Mouse (Mus musculus) frontal cortex, postnatal 14 days (tissue): ENCODE measurements around the gene Ypel5.

Source experiments
- DNase-seq, 2 experiments: peaks; one replicate each; pipeline ENCODE4 v3.0.0; 2022; ENCODE audit warnings: low spot score in 2 of 2

The Ypel5 gene

DNA sequence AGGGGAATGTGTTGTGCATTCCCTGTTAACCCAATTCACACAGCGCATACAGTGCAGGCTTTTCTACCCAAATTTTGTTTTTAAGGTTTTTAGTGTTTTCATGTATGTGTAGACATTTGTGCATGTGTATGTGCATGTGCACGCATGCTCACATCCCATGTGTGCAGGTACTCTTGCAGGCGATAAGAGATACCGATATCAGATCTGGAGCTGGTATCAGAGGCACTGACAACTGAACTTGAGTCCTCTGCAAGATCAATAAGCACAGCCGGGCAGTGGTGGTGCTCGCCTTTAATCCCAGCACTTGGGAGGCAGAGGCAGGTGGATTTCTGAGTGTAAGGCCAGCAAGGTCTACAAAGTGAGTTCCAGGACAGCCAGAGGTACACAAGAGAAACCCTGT, 8.1 kb downstream of the Ypel5 start:
- no peak for DNase-seq

DNA sequence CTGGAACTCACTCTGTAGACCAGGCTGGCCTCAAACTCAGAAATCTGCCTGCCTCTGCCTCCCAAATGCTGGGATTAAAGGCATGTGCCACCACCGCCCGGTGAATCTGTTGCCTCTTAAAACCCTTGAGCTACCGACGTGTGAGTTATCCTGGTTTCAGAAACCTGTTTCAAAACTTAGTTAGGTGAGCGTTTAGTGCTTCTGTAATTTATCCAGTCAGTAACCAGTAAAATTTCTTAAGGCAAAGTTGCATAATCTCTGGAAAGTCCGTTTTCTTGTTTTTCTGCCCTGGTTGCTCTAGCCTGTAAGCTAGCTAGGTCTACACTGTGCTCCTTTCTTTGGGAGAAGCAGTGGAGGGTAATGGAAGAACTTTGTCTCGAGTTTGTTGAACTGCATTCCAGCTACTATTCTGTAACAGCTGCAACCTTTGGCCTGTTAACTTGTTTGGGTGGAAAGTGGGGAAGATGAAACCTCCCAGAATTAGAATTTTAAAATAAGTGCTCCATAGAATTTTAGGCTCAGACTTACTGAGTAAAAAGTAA, 8.8 kb downstream of the Ypel5 start:
- DNase-seq: no peak

DNA sequence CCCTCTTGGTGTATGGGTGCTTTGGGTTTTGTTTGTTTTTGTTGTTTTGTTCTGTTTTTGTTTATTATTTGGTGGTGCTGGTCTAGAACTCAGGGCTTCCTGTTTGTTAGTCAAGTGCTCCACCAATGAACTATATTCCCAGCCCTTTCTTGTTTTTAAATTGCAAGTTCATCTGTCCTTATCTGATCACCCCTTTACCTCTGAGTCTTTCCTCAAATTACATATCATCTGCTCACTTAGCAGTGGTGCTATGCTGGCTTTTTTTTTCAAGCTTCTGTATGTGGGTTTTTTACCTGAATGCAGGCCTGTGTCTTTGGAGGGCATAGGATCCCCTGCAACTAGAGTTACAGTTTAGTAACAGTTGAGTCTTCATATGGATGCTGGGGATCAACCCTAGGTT, 9.3 kb downstream of the Ypel5 start:
- DNase-seq: no peak

DNA sequence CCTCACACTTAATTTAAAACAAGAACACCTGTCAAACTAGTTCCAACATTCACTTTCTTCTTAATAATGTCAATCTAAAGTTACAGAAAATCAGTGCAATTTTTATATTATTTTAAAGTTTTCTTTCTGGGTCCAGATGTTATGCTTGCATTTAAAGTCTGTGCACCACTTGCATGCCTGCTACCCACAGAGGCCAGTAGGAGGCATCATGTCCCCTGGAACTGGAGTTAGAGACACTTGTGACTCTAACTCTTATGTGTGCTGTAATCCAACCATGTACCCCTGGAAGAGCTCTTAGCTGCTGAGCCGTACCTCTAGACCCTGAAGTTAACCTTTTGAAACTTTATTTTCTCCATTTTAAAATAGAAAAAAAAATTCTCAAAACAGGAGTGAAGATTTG, 19.0 kb downstream of the Ypel5 start:
- no peak for DNase-seq

DNA sequence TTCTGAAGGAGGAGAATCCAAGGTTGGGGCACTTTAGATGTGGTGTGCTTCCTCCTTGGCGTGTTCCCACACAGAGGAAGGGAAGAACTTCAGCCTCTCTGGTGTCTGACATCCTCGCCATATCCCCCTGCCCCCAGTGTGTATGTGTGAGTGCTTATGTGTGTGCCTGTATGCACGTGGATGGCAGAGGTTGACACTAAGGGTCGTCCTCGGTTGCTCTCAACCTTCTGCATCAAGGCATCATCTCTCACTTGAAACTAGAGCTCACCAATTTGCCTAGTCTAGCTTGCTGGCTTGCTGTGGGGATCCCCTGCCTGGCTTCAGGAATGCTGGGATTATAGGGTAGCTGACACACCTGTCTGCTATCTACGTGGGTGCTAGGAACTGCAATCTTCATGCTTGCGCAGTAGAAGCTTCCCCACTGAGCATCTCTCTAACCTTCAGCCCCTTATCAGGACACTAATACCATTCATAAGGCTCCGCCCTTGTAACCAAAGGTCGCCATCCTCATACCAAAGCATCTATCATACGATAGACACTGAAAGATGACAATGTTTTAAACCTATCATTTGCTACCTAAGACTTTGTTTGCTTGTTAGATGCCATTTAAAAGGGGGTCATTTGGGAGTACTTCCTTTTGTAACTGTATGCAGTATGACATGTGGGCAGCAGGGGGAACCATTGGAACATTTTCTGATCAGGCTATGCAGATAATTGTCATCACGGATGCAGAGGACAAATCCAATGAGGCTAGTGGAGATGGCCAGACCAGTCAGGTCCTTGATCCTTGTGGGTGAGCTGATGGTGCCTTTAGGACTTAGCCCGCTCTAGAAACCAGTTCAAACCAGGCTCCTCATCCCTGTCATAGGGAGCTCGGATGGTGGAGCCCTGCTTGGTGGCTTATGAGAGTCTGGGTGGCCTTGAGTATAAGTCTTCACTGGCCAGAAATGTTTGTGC, 21.7 kb downstream of the Ypel5 start:
- DNase-seq: peak in 1 of 2 experiments; percentile 69

DNA sequence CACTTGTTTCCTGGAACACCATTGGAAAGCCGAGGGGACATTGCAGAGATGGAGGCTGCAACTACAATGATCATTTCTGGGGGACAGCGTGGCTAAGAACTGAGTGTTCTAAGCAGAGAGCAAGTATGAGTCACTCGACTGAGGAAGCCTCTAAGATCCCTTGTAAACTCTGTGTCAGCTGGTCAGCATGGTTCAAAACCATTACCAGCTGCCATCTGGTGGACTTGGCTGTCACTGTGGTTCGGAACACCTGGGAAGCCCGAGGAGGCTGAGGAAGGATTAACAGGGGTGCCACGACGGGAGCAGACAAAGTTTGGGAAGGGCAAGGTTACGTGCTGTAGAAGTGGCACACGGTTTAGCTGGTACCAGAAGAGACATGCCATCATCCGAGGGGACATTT, 27.0 kb downstream of the Ypel5 start:
- DNase-seq: no peak

DNA sequence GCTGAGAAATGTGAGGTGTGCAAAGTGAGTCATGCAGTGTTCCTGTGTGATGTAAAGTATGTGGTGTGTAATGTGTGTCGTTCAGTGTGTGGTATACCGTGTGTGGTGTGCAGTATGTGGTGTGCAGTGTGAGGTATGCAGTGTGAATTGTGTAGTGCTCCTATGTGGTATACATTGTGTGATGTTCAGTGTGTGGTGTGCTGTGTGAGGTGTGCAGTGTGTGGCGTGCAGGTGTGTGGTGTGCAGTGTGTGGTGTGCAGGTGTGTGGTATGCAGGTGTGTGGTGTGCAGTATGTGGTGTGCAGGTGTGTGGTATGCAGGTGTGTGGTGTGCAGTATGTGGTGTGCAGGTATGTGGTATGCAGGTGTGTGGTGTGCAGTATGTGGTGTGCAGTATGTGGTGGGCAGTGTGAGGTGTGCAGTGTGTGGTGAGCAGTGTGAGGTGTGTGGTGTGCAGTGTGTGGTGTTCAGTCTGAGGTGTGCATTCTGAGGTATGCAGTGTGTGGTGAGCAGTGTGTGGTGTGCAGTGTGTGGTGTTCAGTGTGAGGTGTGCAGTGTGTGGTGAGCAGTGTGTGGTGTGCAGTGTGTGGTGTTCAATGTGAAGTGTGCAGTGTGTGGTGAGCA, 30.5 kb downstream of the Ypel5 start:
- no peak for DNase-seq

DNA sequence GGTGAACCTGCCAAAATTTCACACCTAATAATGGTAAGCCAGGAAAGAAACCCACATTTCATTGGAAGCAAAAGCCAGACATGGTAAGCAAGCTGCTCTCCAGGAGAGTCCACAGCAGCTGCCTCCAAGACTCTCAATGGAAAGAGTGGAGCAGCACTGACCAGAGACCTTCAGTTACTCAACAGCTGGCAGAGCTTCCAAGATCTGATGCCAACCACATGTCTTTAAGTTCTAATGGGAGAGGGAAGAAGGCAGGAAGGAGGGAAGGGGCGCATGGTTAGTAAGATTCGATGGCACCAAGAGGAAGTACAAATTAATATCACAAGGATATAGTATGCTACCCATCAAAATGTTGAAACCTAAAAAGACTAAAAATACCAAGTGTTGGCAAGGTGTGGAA, 31.9 kb downstream of the Ypel5 start:
- no peak for DNase-seq

DNA sequence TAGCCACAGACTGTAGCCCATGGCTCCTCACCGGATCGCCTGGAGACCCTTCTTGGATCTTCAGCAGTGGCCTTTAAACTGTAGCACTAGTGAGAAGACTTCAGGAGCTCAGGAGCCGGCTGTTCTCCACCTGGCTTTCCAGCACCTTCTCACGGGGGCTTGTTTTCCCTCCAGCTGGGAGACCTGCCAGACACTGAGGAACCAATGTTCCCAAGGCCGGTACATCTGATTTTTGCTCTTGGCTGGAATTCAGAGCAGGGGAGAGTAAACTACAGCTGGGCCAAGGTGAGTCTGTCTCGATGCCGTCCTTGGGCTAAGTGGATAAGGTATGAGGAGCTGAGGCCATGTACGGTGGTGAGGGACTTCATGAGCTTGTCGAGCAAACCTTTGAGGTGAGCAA, 42.7 kb downstream of the Ypel5 start:
- DNase-seq: no peak

DNA sequence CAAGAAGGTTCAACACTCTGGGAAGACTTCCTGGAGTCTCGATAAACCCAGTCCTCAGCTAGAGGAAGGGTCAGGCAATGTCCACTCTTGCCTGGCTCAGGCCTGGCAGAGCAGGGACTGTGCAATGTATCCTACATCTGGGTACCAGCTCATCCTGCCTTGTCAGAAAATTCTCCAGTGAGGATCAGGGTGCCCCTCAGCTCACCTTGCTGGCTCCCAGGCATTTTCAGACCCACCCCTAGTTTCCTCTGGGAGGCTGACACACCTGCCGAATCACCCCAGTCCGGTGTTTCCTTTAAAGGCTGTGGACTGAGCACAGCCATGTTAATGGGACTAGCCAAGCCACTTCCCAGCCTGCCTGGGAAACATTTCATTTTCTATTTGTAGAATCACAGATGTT, 43.9 kb downstream of the Ypel5 start:
- no peak for DNase-seq

DNA sequence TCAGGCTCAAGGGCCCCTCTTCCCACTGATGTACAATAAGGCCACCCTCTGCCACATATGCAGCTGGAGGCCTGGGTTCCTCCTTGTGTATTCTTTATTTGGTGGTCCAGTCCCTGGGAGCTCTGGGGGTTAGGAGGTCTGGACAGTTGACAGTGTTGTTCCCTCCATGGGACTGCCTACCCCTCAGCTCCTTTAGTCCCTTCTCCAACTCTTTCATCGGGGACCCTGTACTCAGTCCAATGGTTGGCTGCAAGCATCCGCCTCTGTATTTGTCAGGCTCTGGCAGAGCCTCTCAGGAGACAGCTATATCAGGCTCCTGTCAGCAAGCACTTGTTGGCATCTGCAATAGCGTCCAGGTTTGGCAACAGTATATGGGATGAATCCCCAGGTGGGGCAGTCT, 44.8 kb downstream of the Ypel5 start:
- no peak for DNase-seq

DNA sequence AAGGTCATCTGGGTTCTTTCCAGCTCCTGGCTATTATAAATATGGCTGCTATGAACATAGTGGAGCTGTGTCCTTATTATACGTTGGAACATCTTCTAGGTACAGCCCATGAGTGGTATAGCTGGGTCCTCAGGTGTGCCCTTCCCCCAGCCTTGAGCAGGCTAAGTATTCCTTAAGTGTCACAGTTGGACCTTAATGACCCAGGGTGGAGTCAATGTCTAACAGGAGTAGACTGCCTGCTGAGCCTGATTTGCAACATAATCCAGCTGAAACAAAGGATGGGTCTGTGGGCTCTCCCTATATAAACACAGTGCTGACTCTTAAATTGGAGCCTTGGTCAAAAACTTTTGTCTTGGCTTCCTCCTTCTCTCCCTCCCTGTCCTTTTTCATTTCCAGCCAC, 45.6 kb downstream of the Ypel5 start:
- no peak for DNase-seq

DNA sequence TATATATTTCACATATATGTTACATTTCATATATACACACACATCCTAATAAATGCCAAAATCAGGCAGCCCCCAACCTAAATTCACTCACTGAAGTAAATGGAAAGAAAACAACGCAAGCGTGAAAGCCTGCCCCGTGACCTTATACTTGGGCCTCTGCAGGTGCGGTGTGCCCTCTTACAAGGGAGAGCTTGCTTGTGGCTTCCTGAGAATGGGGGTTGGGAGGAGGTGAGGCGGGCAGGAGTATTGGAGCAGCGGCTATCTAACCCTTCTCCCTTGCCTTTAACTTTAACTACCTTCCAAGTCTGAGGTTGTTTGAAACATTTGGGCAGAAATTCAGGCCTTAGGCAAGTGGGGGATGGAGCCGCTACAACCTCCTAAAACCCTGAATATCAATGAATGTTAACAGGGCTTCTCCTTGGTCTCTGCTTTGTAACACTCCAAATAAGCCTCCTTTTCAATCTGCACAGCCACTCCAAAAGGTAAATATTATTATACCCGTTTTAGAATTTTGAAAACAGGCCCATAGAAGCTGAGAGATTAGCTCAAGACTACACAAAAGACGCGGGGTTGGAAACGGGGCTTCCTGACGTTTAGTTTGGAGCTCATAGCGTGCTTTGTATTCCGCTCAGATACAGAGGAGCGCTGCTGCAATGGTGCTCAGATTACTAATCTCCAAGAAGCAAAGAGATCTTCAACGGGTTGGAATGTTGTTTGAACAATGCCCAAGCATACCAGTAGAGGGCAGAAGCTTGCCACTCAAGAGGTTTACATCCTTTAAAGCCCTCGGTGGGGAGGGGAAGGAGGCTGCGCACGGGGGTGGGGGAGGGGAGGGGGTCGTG, 53.5 kb downstream of the Ypel5 start:
- peak; percentile 69 to 74 for DNase-seq

DNA sequence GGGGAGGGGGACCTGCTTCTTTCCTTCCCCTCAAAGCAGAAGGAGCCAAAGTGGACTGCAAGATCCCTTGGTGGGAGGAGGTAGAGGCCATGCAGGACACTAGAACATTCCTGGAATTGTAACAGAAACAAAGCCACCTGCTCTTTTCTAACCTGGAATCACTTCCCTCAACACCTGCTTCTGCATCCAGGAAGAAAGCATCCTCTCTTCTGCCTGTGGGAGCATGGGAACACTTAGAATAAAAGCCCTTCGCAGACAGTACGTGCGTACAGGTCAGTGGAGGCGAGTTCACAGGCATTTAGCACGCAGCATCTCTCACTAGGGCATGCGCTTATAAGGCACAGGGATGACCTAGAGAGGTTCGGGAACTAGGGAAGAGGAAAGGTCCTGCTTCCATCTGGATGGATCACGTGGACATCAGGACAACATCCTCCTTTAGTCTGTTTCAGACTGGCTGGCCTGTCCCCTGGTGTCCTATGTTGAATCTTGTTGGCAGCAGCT, 54.2 kb downstream of the Ypel5 start:
- no peak for DNase-seq

DNA sequence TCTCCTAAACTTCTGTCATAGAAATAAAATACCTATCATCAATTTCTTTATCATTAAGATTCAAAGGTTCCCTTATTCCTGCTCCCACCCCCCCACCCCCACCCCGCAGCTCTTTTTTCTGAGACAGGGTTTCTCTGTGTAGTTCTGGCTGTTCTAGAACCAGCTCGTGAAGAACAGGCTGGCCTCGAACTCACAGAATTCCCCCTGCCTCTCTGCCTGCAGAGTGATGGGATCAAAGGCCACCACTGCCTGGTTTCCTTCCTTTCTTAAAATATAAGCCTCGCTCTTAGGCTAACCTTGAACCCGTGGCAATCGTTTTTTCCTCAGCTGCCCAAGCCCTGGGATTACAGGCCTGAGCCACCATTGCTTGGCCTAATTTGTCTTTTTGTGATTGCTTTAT, 55.3 kb downstream of the Ypel5 start:
- DNase-seq: no peak

DNA sequence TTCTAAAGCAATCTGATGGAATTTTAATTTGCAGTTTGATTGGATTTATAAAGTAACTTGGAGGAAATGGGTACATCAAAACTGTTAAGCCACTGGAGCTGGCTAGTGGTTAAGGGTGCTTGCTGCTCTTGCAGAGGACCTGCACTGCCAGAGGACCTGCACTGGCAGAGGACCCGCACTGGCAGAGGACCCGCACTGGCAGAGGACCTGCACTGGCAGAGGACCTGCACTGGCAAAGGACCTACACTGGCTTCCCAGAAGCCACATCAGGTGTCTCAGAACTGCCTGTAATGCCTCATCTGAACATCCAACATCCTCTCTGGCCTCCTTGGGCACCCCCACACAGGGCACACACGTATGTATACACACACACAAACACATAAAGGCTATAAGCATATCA, 59.3 kb downstream of the Ypel5 start:
- no peak for DNase-seq

DNA sequence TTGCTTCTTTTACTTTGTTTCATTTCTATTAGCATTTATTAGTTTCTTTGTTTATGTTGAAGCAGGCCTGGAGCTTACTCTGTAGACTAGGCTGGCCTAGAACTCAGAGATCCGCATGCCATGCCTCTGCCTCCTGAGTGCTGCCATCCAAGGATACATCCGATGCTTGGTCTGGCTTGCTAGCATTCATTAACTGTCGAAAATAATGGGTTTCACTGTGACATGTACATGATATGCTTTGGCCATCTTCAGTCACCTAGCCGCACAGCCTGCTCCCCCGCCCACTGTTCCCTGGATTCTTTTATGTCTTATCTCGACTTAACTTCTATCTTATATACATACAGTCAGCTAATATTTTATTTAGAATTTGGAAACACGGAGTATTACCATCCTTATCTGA, 60.8 kb downstream of the Ypel5 start:
- no peak for DNase-seq

DNA sequence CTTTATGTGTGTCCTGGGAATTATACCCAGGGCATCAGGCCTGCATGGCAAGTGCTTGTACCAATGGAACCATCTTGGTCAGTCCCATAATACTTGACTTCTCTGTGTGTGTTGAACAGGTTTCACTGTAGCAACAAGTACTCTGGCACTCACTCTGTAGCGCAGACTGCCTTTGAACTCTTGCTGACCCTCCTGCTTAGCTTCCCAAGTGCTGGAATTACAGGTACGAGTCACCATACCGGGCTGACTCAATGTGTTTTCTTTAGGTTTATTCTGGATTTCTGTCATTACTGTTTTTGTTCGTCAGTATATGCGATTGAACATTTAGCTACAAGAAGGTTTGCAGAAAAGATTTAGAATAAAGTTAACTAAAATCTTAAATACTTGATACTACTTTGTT, 61.7 kb downstream of the Ypel5 start:
- DNase-seq: no peak

DNA sequence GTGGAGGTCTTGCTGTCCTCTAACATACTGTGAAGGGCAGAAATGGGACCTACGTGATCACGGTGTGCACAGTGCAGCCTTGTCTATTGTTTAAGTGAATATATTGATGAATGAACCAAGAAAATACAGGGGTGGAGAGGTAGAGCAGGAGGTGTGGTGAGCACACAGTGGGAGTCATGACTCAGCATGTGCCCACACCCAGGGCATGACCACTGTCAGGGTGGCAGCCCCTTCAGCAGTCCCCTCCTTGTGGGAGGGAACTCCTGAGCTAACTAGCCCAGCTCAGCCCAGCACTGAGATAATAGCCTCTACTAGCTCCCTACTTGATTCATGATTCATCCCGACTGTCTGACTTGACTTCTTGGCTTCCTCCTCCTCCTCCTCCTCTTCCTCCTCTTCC, 62.5 kb downstream of the Ypel5 start:
- no peak for DNase-seq
